Mouse (Mus musculus) forebrain, embryonic 16.5 days (tissue): Measurements from ENCODE around the gene Abraxas1. TPM values are rescaled to one million over a fixed set of nuclear protein-coding genes. Genes with fewer than 3 reads are reported as not detected.

Source experiments
- ATAC-seq: fragments of 200-750 bp; cut with Nextera tagmentation; 2 replicates; pipeline ENCODE4 v1.8.0; 2017; ENCODE audit warnings: mild to moderate bottlenecking, moderate library complexity
- H3K27ac ChIP-seq: fragments of 300-500 bp; sonication (generic); 2 replicates; pipeline ENCODE4 v1.5.1; 2014; ENCODE audit warnings: low read length, control low read depth
- H3K27me3 ChIP-seq: fragments of 300-500 bp; sonication (generic); replicated peaks from 2 replicates; pipeline ENCODE4 v1.6.1; 2014; ENCODE audit warnings: low read length; ENCODE audit not compliant: control insufficient read depth, insufficient read depth
- H3K36me3 ChIP-seq: fragments of 300-500 bp; sonication (generic); 2 replicates; pipeline ENCODE4 v1.6.1; 2014; ENCODE audit not compliant: control insufficient read depth, insufficient read depth
- H3K4me1 ChIP-seq: fragments of 300-500 bp; sonication (generic); replicated peaks from 2 replicates; pipeline ENCODE4 v1.6.1; 2014; ENCODE audit warnings: low read length; ENCODE audit not compliant: control insufficient read depth, insufficient read depth
- H3K4me2 ChIP-seq: fragments of 300-500 bp; sonication (generic); 2 replicates; pipeline ENCODE4 v1.6.1; 2014; ENCODE audit warnings: mild to moderate bottlenecking, low read length, control low read depth
- H3K4me3 ChIP-seq: fragments of 300-500 bp; sonication (generic); replicated peaks from 2 replicates; pipeline ENCODE4 v1.5.1; 2014; ENCODE audit warnings: mild to moderate bottlenecking, low read length, control low read depth
- H3K9ac ChIP-seq: fragments of 300-500 bp; sonication (generic); replicated peaks from 2 replicates; pipeline ENCODE4 v1.6.1; 2014; ENCODE audit warnings: low read depth, low read length, control low read depth
- H3K9me3 ChIP-seq: fragments of 300-500 bp; sonication (generic); 2 replicates; pipeline ENCODE4 v1.6.1; 2016; ENCODE audit warnings: low read length; ENCODE audit not compliant: control insufficient read depth
- WGBS: fragments of 180-500 bp; shearing (Covaris S2); extraction: QIAGEN DNeasy Blood & Tissue Kit; methylation state at CpG from one replicate; pipeline ENCODE4 v1.1.7; 2014; 5-methylcytosine and 5-hydroxymethylcytosine counted together
- polyA plus RNA-seq: library from polyadenylated mRNA; unstranded; fragments of >200 nt; fragmentation: Nextera tagmentation; extraction: Ambion mirVana; gene quantifications from 2 replicates; pipeline ENCODE4 v1.2.1, GENCODE M21; 2015

The Abraxas1 gene
- polyA plus RNA-seq, 1 experiment from 2014 or later, result 14.7 TPM

GRCm38 (mm10) chr5:100760049-100760663 lies 60.6 kb downstream of the Abraxas1 start:
- Histone ChIP-seq H3K27me3 (no peaks in the 10 kb centered on the region), H3K9me3 (no peaks in the 10 kb centered on the region), H3K27ac (no peak overlapping the region), H3K4me2 (no peak overlapping the region), H3K9ac (no peak overlapping the region), H3K4me1 (no peaks in the 10 kb centered on the region), H3K36me3 (peaks cover 22% of the 10 kb centered on the region), H3K4me3 (no peak overlapping the region)
- WGBS, result 79% methylated on average over 10 of the region's 10 CpGs
- ATAC-seq, result no peak

DNA sequence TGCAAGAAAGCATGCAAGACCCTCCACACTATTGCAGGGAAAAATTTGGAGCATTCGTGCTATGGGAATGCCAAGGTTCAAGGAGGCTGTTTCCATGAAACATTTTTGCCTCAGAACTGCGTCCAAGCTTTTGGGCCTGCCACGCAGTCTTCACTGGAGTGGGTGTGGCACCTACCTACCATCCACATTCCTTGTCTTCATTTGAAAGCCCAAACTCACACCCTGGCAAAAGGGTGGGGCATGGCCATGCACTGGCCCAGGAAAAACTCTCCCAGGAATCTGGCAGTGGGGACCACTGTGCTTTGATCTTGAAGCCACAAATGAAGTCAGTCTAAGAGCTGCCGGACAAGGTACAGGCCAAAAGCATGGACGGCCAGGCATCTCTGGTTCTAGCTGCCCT lies 62.6 kb downstream of the Abraxas1 start:
- ATAC-seq, result no peak
- Histone ChIP-seq H3K4me1 (no peaks in the 10 kb centered on the region), H3K27me3 (no peaks in the 10 kb centered on the region), H3K4me2 (no peak overlapping the region), H3K4me3 (no peak overlapping the region), H3K9me3 (no peaks in the 10 kb centered on the region), H3K9ac (no peak overlapping the region), H3K36me3 (peaks cover 7% of the 10 kb centered on the region), H3K27ac (no peak overlapping the region)
- 93% methylated on average over 5 of the region's 5 CpGs for WGBS

Other genes starting within 250 kb of the Abraxas1 start
- gene Plac8, start 248.7 kb downstream of the Abraxas1 start, polyA plus RNA-seq, result 0.41 TPM in 1 of 2 replicates, not detected in the other
- gene Coq2, start 145.8 kb downstream of the Abraxas1 start, polyA plus RNA-seq, result 43.3 and 47.9 TPM in 2 replicates
- gene Hpse, start 101.2 kb downstream of the Abraxas1 start, polyA plus RNA-seq, result 0.10 and 0.36 TPM in 2 replicates
- gene Helq, start 22.4 kb downstream of the Abraxas1 start, polyA plus RNA-seq, result 21.7 and 25.7 TPM in 2 replicates
- gene Mrps18c, start 22.3 kb downstream of the Abraxas1 start, polyA plus RNA-seq, result 131 and 146 TPM in 2 replicates
- 0.40 and 0.89 TPM in 2 replicates for gene Gpat3, start 24.7 kb upstream of the Abraxas1 start, polyA plus RNA-seq